Mouse (Mus musculus): ENCODE measurements around the gene Gpi1. TPM values are rescaled to one million over a fixed set of nuclear protein-coding genes. Genes with fewer than 3 reads are reported as not detected.
A peak's percentile ranks its signal among the peaks of the same experiment; 100 is the strongest.

The Gpi1 gene
- total and polyA plus RNA-seq, 2 experiments from 2014 or later: 223 to 259 TPM

DNA sequence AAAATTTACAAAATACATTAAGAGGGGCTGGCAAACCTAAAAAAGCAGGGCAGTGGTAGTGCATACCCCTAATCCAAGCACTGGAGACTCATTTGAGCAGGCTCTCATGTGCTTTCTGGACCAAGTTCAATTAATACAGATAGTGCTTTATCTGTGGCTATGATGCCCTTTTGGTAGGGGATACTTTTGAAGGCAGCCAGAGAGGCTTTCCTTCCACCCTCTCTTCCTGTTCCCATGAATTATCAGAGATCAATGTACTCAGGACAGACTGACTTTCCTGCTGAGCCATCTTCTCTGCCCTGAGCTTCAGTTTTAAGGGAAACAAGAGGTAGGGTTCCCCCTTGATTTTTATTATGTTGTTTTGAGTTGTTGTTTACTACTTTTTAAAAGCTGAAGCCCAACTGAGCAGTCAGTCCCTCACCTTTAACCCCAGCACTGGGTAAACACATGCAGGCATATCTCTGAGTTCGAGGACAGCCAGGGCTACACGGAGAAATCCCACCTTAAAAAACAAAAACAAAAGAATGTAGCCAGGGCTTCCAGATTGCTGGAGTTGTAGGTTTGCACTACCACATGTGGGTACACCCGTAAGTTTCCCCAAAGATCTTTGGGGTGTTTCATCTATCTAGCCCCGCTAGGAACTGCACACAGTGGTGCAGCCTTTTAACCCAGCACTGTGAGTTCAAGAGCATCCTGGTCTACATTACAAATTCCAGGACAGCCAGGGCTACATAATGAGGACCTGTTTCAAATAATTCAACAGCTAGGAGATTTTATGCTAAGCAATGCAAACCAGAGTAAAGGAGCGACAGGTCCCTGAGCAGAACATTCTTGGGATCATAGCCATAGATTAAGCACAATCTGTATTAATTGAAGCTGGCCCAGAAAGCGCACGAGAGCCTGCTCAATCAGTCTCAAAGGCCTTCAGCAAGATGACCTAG, 2.9 kb upstream of the Gpi1 start:
- Histone ChIP-seq H3K27ac (ENCODE audit: low read depth, low read length) (peak overlapping the region; percentile 74), H3K9ac (peak overlapping the region; percentile 39; the same call in 1 of the 2 replicates), H3K4me2 (ENCODE audit: low read depth) (peak overlapping the region; percentile 65), H3K4me1 (ENCODE audit: insufficient read depth) (0 out of 2 replicates have a peak, but pooled peaks cover 11% of the 10 kb centered on the region), H3K36me3 (ENCODE audit: insufficient read depth) (peaks cover 21% of the 10 kb centered on the region), H3K27me3 (ENCODE audit: insufficient read depth, low read length) (no peaks in the 10 kb centered on the region), H3K9me3 (ENCODE audit: low read length) (no peaks in the 10 kb centered on the region), H3K4me3 (ENCODE audit: low read depth, low read length) (peak overlapping the region; percentile 52)
- no peak for ATAC-seq
- WGBS: 38% methylated on average over 7 of the region's 7 CpGs
- no peak for TF ChIP-seq CTCF (IDR thresholded peaks at IDR 0.05; ENCODE audit: low read depth)
- no peak for DNase-seq

- peak; percentile 42 for DNase-seq
- under 1% methylated on average over 18 of the region's 19 CpGs for WGBS
- TF ChIP-seq CTCF (IDR thresholded peaks at IDR 0.05; ENCODE audit: low read depth): no peak
These were observed 435 bp downstream of the Gpi1 start for GRCm38 (mm10) chr7:34229691-34230111.

DNA sequence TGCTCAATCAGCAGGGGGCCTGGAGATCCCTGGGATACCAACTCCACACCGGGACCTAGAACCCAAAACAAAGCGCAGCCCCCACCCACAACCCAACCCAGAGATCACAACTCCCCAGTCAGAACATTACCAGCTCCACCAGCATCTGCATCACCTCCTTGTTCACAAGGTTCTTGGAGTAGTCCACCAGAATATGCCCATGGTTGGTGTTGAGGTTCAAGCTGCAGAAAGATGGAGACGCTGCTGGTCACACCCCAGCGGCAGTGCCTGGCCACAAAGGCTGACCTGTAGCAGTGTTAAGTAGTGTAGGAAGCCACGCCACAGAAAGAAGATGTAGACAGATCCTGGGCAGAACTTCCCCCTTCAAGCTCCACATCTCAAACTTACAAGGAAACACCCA, 983 bp downstream of the Gpi1 start:
- peaks cover 18% of the 10 kb centered on the region for H3K36me3 ChIP-seq (ENCODE audit: insufficient read depth)
- H3K27me3 ChIP-seq (ENCODE audit: insufficient read depth, low read length): no peaks in the 10 kb centered on the region
- no peak for ATAC-seq
- 19% methylated on average over 5 of the region's 5 CpGs for WGBS
- TF ChIP-seq CTCF (IDR thresholded peaks at IDR 0.05; ENCODE audit: low read depth): no peak
- H3K4me2 ChIP-seq (ENCODE audit: low read depth): peak overlapping the region; percentile 80
- 0 out of 2 replicates have a peak overlapping the region, but pooled peaks have one; percentile 57 for H3K27ac ChIP-seq (ENCODE audit: low read depth, low read length)
- H3K9ac ChIP-seq: peak overlapping the region; percentile 59
- DNase-seq: no peak
- no peaks in the 10 kb centered on the region for H3K9me3 ChIP-seq (ENCODE audit: low read length)
- 0 out of 2 replicates have a peak, but pooled peaks cover 7% of the 10 kb centered on the region for H3K4me1 ChIP-seq (ENCODE audit: insufficient read depth)
- peak overlapping the region; percentile 62 for H3K4me3 ChIP-seq (ENCODE audit: low read depth, low read length)

More at GRCm38 (mm10) chr7:34229691-34230111, 435 bp downstream of the Gpi1 start:
- Histone ChIP-seq H3K27ac (ENCODE audit: low read depth, low read length) (peak overlapping the region; percentile 57; the same call in 1 of the 2 replicates), H3K4me1 (ENCODE audit: insufficient read depth) (0 out of 2 replicates have a peak, but pooled peaks cover 7% of the 10 kb centered on the region), H3K4me3 (ENCODE audit: low read depth, low read length) (peak overlapping the region; percentile 62), H3K9ac (peak overlapping the region; percentile 59), H3K36me3 (ENCODE audit: insufficient read depth) (peaks cover 16% of the 10 kb centered on the region), H3K9me3 (ENCODE audit: low read length) (no peaks in the 10 kb centered on the region), H3K4me2 (ENCODE audit: low read depth) (peak overlapping the region; percentile 80), H3K27me3 (ENCODE audit: insufficient read depth, low read length) (no peaks in the 10 kb centered on the region)
- ATAC-seq: no peak

GRCm38 (mm10) chr7:34228641-34229040, 1.5 kb downstream of the Gpi1 start:
- no peak overlapping the region; the same call in 1 of the 2 replicates for H3K4me3 ChIP-seq (ENCODE audit: low read depth, low read length)
- H3K27ac ChIP-seq (ENCODE audit: low read depth, low read length): no peak overlapping the region
- H3K9me3 ChIP-seq (ENCODE audit: low read length): no peaks in the 10 kb centered on the region
- ATAC-seq: no peak
- no peak for TF ChIP-seq CTCF (IDR thresholded peaks at IDR 0.05; ENCODE audit: low read depth)
- no peak overlapping the region for H3K9ac ChIP-seq
- H3K4me2 ChIP-seq (ENCODE audit: low read depth): peak overlapping the region; percentile 80
- H3K27me3 ChIP-seq (ENCODE audit: insufficient read depth, low read length): no peaks in the 10 kb centered on the region
- H3K36me3 ChIP-seq (ENCODE audit: insufficient read depth): peaks cover 20% of the 10 kb centered on the region
- H3K4me1 ChIP-seq (ENCODE audit: insufficient read depth): 0 out of 2 replicates have a peak, but pooled peaks cover 7% of the 10 kb centered on the region
- 52% methylated on average over 8 of the region's 9 CpGs for WGBS
- DNase-seq: no peak

- no peaks in the 10 kb centered on the region for H3K27me3 ChIP-seq (ENCODE audit: insufficient read depth, low read length)
- TF ChIP-seq CTCF (IDR thresholded peaks at IDR 0.05; ENCODE audit: low read depth): 0 out of 2 replicates have a peak, but pooled peaks have one; percentile 6
- no peak overlapping the region for H3K4me2 ChIP-seq (ENCODE audit: low read depth)
- 0 out of 2 replicates have a peak, but pooled peaks cover 7% of the 10 kb centered on the region for H3K4me1 ChIP-seq (ENCODE audit: insufficient read depth)
- DNase-seq: no peak
- no peaks in the 10 kb centered on the region for H3K9me3 ChIP-seq (ENCODE audit: low read length)
- peaks cover 36% of the 10 kb centered on the region for H3K36me3 ChIP-seq (ENCODE audit: insufficient read depth)
- no peak overlapping the region for H3K4me3 ChIP-seq (ENCODE audit: low read depth, low read length)
- no peak overlapping the region for H3K27ac ChIP-seq (ENCODE audit: low read depth, low read length)
- H3K9ac ChIP-seq: no peak overlapping the region
- 87% methylated on average over 12 of the region's 12 CpGs for WGBS
- ATAC-seq: no peak
These were observed 3.3 kb downstream of the Gpi1 start for GRCm38 (mm10) chr7:34226846-34227245.

- Histone ChIP-seq H3K27ac (ENCODE audit: low read depth, low read length) (no peak overlapping the region), H3K4me1 (ENCODE audit: insufficient read depth) (0 out of 2 replicates have a peak, but pooled peaks cover 7% of the 10 kb centered on the region), H3K9me3 (ENCODE audit: low read length) (no peaks in the 10 kb centered on the region), H3K4me2 (ENCODE audit: low read depth) (no peak overlapping the region), H3K9ac (no peak overlapping the region), H3K27me3 (ENCODE audit: insufficient read depth, low read length) (no peaks in the 10 kb centered on the region), H3K36me3 (ENCODE audit: insufficient read depth) (peaks cover 43% of the 10 kb centered on the region), H3K4me3 (ENCODE audit: low read depth, low read length) (no peak overlapping the region)
- 77% methylated on average over 8 of the region's 8 CpGs for WGBS
- DNase-seq (no peak), ATAC-seq (no peak)
- no peak for TF ChIP-seq CTCF (IDR thresholded peaks at IDR 0.05; ENCODE audit: low read depth)
These were observed 4.0 kb downstream of the Gpi1 start for GRCm38 (mm10) chr7:34226086-34226485.

DNA sequence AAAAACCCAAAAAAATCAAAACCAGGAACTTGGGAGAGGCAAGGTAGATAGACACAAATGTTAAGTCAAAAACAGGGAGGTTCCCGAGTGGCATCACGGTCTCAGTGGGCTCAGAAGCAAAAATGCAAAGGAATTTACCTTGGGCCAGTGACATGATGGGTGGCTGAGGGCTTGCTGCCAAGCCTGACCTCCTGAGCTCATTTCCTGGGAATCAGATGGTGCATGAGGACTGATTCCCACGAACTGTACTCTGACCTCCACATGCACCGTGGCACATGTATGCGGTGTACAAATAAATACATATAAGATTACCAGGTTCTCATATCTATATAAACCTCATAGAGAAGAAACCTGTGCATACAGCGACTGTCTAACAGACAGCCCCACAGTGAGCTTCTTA, 5.8 kb downstream of the Gpi1 start:
- Histone ChIP-seq H3K27me3 (ENCODE audit: insufficient read depth, low read length) (no peaks in the 10 kb centered on the region), H3K27ac (ENCODE audit: low read depth, low read length) (no peak overlapping the region), H3K9me3 (ENCODE audit: low read length) (no peaks in the 10 kb centered on the region), H3K4me3 (ENCODE audit: low read depth, low read length) (no peak overlapping the region), H3K4me1 (ENCODE audit: insufficient read depth) (0 out of 2 replicates have a peak, but pooled peaks cover 6% of the 10 kb centered on the region), H3K4me2 (ENCODE audit: low read depth) (no peak overlapping the region), H3K9ac (no peak overlapping the region), H3K36me3 (ENCODE audit: insufficient read depth) (peaks cover 61% of the 10 kb centered on the region)
- DNase-seq: no peak
- 98% methylated on average over 6 of the region's 6 CpGs for WGBS
- no peak for ATAC-seq
- TF ChIP-seq CTCF (IDR thresholded peaks at IDR 0.05; ENCODE audit: low read depth): no peak
